Mouse (Mus musculus) embryonic facial prominence, embryonic 14.5 days (tissue): ENCODE results near the gene Tmem266. TPM values are rescaled to one million over a fixed set of nuclear protein-coding genes. Genes with fewer than 3 reads are reported as not detected.

Experiments
- ATAC-seq: fragments of 200-750 bp; cut with Nextera tagmentation; 2 replicates; pipeline ENCODE4 v1.8.0; 2017; ENCODE audit warnings: low read depth, moderate number of reproducible peaks, moderate TSS enrichment
- DNase-seq: peaks from one replicate; pipeline ENCODE4 v3.0.0-alpha.2; 2015; ENCODE audit warnings: low spot score
- H3K27ac ChIP-seq: fragments of 300-500 bp; sonication (generic); replicated peaks from 2 replicates; pipeline ENCODE4 v1.5.1; 2014; ENCODE audit warnings: low read depth, mild to moderate bottlenecking, low read length, moderate library complexity
- H3K27me3 ChIP-seq: fragments of 300-500 bp; sonication (generic); replicated peaks from 2 replicates; pipeline ENCODE4 v1.6.1; 2014; ENCODE audit warnings: low read length; ENCODE audit not compliant: control insufficient read depth, insufficient read depth
- H3K36me3 ChIP-seq: fragments of 300-500 bp; sonication (generic); 2 replicates; pipeline ENCODE4 v1.6.1; 2014; ENCODE audit warnings: low read length, mixed read lengths; ENCODE audit not compliant: control insufficient read depth, insufficient read depth
- H3K4me1 ChIP-seq: fragments of 300-500 bp; sonication (generic); 2 replicates; pipeline ENCODE4 v1.6.1; 2014; ENCODE audit warnings: antibody characterized with exemption, low read length; ENCODE audit not compliant: control insufficient read depth, insufficient read depth
- H3K4me2 ChIP-seq: fragments of 300-500 bp; sonication (generic); 2 replicates; pipeline ENCODE4 v1.6.1; 2014; ENCODE audit warnings: low read depth, mild to moderate bottlenecking, low read length, moderate library complexity, mixed read lengths
- H3K4me3 ChIP-seq: fragments of 300-500 bp; sonication (generic); 2 replicates; pipeline ENCODE4 v1.5.1; 2014; ENCODE audit warnings: low read depth, mild to moderate bottlenecking, low read length
- H3K9ac ChIP-seq: fragments of 300-500 bp; sonication (generic); 2 replicates; pipeline ENCODE4 v1.6.1; 2014; ENCODE audit warnings: low read depth, mild to moderate bottlenecking, low read length, moderate library complexity, mixed read lengths
- H3K9me3 ChIP-seq: fragments of 300-500 bp; sonication (generic); 2 replicates; pipeline ENCODE4 v1.6.1; 2016; ENCODE audit warnings: low read length; ENCODE audit not compliant: control insufficient read depth
- WGBS: fragments of 180-500 bp; shearing (Covaris S2); extraction: QIAGEN DNeasy Blood & Tissue Kit; methylation state at CpG from one replicate; pipeline ENCODE4 v1.1.7; 2014; 5-methylcytosine and 5-hydroxymethylcytosine counted together
- polyA plus RNA-seq: library from polyadenylated mRNA; unstranded; fragments of >200 nt; fragmentation: Nextera tagmentation; extraction: Ambion mirVana; gene quantifications from 2 replicates; pipeline ENCODE4 v1.2.1, GENCODE M21; 2014

Gene Tmem266
- polyA plus RNA-seq, 1 experiment from 2014 or later, result 0.38 TPM

- Histone ChIP-seq H3K4me2 (no peak overlapping the region), H3K36me3 (no peaks in the 10 kb centered on the region), H3K27me3 (no peaks in the 10 kb centered on the region), H3K27ac (no peak overlapping the region), H3K4me3 (no peak overlapping the region), H3K4me1 (no peaks in the 10 kb centered on the region), H3K9me3 (no peaks in the 10 kb centered on the region), H3K9ac (no peak overlapping the region)
- DNase-seq (no peak), ATAC-seq (no peak)
- WGBS, result 71% methylated on average over 3 of the region's 3 CpGs
Observed at GRCm38 (mm10) chr9:55438433-55438832, 111.7 kb downstream of the Tmem266 start.

DNA sequence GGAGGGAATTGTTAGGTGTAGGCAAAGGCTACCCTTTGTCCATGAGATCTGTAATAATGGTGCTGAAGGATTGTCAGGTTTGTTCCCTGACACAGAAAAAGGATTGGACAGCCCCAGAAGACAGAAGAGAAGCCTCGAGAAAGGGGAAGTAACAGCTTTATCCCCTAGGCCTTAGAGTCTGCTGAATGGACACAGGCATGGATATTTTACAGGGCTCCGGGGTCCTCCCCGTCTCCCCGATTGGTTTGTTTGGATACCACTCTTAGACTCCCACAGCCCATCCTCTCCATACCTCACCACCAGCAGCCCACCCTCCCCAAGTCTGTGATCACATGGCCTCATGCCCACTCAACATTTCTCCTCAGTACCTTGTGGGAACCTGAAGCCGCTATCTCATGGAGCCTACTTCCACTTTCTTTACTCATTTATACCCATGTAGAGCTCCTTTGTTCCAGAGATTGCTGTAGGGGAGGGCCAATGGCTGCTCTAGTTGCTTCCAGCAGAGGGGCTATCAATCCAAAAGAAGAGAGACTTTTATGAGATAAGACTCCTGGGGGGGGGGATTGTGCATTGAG lies 112.6 kb downstream of the Tmem266 start:
- no peaks in the 10 kb centered on the region for H3K9me3 ChIP-seq
- no peaks in the 10 kb centered on the region for H3K27me3 ChIP-seq
- H3K27ac ChIP-seq, result no peak overlapping the region
- H3K4me2 ChIP-seq, result no peak overlapping the region
- DNase-seq, result no peak
- H3K36me3 ChIP-seq, result no peaks in the 10 kb centered on the region
- H3K4me3 ChIP-seq, result no peak overlapping the region
- H3K4me1 ChIP-seq, result no peaks in the 10 kb centered on the region
- H3K9ac ChIP-seq, result no peak overlapping the region
- no peak for ATAC-seq
- 90% methylated on average over 5 of the region's 5 CpGs for WGBS

DNA sequence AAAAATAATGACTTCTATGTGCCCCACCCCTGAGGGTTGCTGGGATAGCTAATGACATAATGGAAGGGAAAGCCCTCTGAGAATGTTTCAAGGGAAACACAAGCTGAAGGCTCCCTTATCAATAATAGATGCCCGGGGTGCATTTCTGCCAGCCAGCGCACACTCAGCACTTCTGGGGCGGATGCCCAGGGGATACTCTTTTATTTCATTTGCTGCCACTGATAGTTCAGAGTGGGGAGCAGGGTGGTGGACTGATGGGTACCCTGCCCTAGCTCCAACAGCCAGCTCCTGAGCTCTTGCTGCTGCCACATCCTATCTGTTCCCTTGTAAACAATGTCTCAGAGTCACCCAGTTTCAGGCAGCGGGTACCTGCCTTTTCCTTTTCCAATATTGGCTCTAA lies 120.8 kb downstream of the Tmem266 start:
- DNase-seq (no peak), ATAC-seq (no peak)
- peaks cover 12% of the 10 kb centered on the region for H3K4me1 ChIP-seq
- H3K36me3 ChIP-seq, result no peaks in the 10 kb centered on the region
- H3K27me3 ChIP-seq, result no peaks in the 10 kb centered on the region
- no peaks in the 10 kb centered on the region for H3K9me3 ChIP-seq
- H3K4me3 ChIP-seq, result no peak overlapping the region
- no peak overlapping the region for H3K27ac ChIP-seq
- no peak overlapping the region for H3K9ac ChIP-seq
- no peak overlapping the region for H3K4me2 ChIP-seq
- 88% methylated on average over 4 of the region's 4 CpGs for WGBS

DNA sequence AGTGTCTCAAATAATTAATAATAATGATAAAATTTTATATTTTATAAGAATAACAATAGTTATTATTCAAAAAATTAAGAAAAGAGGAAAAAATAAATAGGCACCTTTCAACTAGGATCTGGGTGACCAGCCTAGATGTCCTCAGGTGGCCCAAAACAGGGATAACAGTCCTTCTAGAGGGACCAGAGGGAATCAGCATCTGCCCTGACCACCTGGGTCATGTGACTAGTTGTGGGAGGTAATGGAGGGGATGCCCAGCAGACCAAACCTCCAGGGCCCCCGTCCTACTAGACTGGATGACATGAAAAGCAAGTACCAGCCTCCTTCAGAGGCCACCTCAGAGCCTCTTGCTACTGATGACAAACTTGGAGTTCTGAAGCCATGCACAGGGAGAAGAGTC lies 122.4 kb downstream of the Tmem266 start:
- no peak for DNase-seq
- H3K4me1 ChIP-seq, result peaks cover 12% of the 10 kb centered on the region

DNA sequence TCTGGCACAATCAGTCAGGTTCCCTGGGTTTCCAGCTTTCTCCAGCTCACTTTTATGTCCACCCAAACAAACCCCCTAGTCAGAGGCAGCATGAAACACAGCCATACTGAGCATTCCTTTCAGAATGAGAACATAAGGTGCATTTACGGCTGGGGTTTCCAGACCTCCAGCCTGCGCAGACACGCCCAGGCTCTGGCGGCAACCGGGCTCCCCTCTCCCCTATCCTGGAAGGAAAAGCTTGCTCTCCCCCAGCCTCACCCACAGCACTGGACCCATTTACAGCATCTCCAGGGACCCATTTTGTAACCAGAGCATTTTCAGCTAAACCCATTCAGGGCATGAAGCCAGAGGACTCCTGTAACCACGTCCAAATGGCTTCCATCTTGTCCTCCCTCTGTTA lies 123.3 kb downstream of the Tmem266 start:
- DNase-seq, result peak; percentile 40
- no peaks in the 10 kb centered on the region for H3K36me3 ChIP-seq
- H3K4me3 ChIP-seq, result no peak overlapping the region
- H3K4me2 ChIP-seq, result no peak overlapping the region
- H3K9ac ChIP-seq, result no peak overlapping the region
- ATAC-seq, result peak; percentile 57; the same call in 1 of the 2 replicates
- no peaks in the 10 kb centered on the region for H3K9me3 ChIP-seq
- 40% methylated on average over 6 of the region's 6 CpGs for WGBS
- H3K4me1 ChIP-seq, result peaks cover 12% of the 10 kb centered on the region
- no peaks in the 10 kb centered on the region for H3K27me3 ChIP-seq
- no peak overlapping the region; the same call in 1 of the 2 replicates for H3K27ac ChIP-seq

More for the DNA sequence above, 122.4 kb downstream of the Tmem266 start:
- no peak overlapping the region for H3K4me3 ChIP-seq
- no peaks in the 10 kb centered on the region for H3K9me3 ChIP-seq
- no peak overlapping the region for H3K9ac ChIP-seq
- WGBS, result 85% methylated on average over 1 of the region's 1 CpGs
- H3K4me2 ChIP-seq, result no peak overlapping the region
- H3K36me3 ChIP-seq, result no peaks in the 10 kb centered on the region
- H3K27me3 ChIP-seq, result no peaks in the 10 kb centered on the region
- no peak for ATAC-seq
- H3K27ac ChIP-seq, result peak overlapping the region; percentile 55

DNA sequence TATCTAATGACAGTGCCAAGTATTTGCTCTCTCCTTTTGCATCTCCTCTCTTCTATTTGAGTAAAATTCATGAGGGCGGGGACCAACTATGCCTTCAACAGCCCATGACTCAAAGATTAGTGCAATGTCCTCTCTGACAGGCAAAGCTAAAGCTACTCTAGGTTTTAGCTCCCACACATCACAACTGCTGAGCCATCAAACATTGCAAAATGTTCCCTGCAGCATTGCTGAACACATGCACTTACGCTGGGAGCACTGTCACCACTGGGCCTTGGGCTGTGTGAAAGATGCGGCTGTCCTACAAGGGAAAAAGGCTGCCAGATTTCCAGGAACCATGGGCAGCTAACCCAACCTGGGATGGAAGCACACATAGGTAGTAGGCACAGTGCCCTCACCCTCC lies 124.7 kb downstream of the Tmem266 start:
- Histone ChIP-seq H3K4me1 (peaks cover 12% of the 10 kb centered on the region), H3K27ac (no peak overlapping the region), H3K4me3 (no peak overlapping the region), H3K36me3 (peaks cover 4% of the 10 kb centered on the region; the same call in 1 of the 2 replicates), H3K9ac (no peak overlapping the region), H3K4me2 (no peak overlapping the region), H3K27me3 (no peaks in the 10 kb centered on the region), H3K9me3 (no peaks in the 10 kb centered on the region)
- no peak for DNase-seq
- 79% methylated on average over 3 of the region's 3 CpGs for WGBS
- ATAC-seq, result no peak

DNA sequence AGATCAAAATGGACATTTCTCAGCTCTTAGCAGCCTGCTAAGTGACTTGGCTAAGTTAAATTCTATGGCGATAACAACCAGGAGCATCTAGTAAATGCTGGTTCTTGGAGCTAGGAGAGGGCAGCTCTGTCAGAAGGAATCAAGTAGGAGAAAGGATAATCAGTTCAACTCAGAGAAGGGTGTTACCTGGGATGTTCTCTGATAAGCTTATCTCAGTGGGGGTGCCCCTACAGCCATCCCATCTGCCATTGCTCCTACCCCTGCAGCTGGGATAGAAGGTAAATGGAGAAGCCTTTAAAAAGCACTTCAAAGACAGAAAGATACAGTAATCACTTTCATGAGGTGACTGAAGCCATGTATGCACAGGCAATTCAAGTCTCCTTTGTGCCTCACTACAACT lies 126.2 kb downstream of the Tmem266 start:
- WGBS, result 100% methylated on average over 1 of the region's 1 CpGs

DNA sequence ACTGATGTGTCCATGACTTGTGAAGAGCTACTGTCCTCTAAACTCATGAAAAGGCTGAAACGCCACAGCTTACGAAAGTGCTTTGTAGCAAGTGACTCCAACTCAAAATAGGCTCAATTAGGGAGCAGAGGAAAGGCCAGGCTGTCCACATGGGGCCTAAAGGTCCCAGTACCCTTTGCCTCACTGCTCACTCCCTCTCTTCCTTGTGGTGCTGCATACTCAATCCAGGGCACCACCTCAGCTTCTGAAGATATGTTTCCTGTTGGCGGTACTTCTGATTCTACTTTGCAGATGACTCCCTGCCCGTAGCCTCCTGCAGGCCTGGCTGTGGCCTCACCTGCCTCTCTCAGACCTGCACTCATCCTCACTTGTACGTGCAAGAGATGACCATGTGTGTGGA lies 126.7 kb downstream of the Tmem266 start:
- DNase-seq, result no peak
- Histone ChIP-seq H3K27me3 (no peaks in the 10 kb centered on the region), H3K36me3 (peaks cover 4% of the 10 kb centered on the region; the same call in 1 of the 2 replicates), H3K9ac (no peak overlapping the region), H3K27ac (no peak overlapping the region), H3K4me1 (peaks cover 12% of the 10 kb centered on the region), H3K9me3 (no peaks in the 10 kb centered on the region), H3K4me2 (no peak overlapping the region), H3K4me3 (no peak overlapping the region)
- ATAC-seq, result no peak
- WGBS, result 91% methylated on average over 5 of the region's 5 CpGs

More for the DNA sequence above, 126.2 kb downstream of the Tmem266 start:
- H3K4me1 ChIP-seq, result peaks cover 12% of the 10 kb centered on the region
- H3K4me2 ChIP-seq, result no peak overlapping the region
- H3K4me3 ChIP-seq, result no peak overlapping the region
- H3K27me3 ChIP-seq, result no peaks in the 10 kb centered on the region
- no peak overlapping the region for H3K27ac ChIP-seq
- peaks cover 4% of the 10 kb centered on the region; the same call in 1 of the 2 replicates for H3K36me3 ChIP-seq
- H3K9me3 ChIP-seq, result no peaks in the 10 kb centered on the region
- no peak for ATAC-seq
- H3K9ac ChIP-seq, result no peak overlapping the region
- DNase-seq, result no peak

GRCm38 (mm10) chr9:55468397-55468796 lies 141.7 kb downstream of the Tmem266 start:
- 53% methylated on average over 1 of the region's 1 CpGs for WGBS
- Histone ChIP-seq H3K4me3 (no peak overlapping the region), H3K9me3 (no peaks in the 10 kb centered on the region), H3K4me1 (no peaks in the 10 kb centered on the region), H3K4me2 (no peak overlapping the region), H3K27me3 (no peaks in the 10 kb centered on the region), H3K9ac (no peak overlapping the region), H3K27ac (no peak overlapping the region), H3K36me3 (peaks cover 7% of the 10 kb centered on the region; the same call in 1 of the 2 replicates)
- peak; percentile 73 for DNase-seq
- no peak for ATAC-seq
